Mouse (Mus musculus) neutrophil, adult 5-6 weeks (primary cell): Measurements from ENCODE around the gene Bcl2l15. TPM values are rescaled to one million over a fixed set of nuclear protein-coding genes. Genes with fewer than 3 reads are reported as not detected.

ENCODE experiments used
- ATAC-seq: fragments of 151-379, 151-347 bp; 2 replicates; pipeline ENCODE4 v1.8.0; 2017; ENCODE audit warnings: mild to moderate bottlenecking, moderate TSS enrichment; ENCODE audit not compliant: insufficient number of reproducible peaks, poor library complexity, low FRiP score, severe bottlenecking; ENCODE audit errors: extremely low read depth
- total RNA-seq: library from RNA; stranded (forward); fragments of 200-1000 nt; gene quantifications from 2 replicates; pipeline ENCODE4 v1.2.3, GENCODE M21; 2017

Bcl2l15 gene
- total RNA-seq, 1 experiment from 2014 or later = 1.5 TPM

DNA sequence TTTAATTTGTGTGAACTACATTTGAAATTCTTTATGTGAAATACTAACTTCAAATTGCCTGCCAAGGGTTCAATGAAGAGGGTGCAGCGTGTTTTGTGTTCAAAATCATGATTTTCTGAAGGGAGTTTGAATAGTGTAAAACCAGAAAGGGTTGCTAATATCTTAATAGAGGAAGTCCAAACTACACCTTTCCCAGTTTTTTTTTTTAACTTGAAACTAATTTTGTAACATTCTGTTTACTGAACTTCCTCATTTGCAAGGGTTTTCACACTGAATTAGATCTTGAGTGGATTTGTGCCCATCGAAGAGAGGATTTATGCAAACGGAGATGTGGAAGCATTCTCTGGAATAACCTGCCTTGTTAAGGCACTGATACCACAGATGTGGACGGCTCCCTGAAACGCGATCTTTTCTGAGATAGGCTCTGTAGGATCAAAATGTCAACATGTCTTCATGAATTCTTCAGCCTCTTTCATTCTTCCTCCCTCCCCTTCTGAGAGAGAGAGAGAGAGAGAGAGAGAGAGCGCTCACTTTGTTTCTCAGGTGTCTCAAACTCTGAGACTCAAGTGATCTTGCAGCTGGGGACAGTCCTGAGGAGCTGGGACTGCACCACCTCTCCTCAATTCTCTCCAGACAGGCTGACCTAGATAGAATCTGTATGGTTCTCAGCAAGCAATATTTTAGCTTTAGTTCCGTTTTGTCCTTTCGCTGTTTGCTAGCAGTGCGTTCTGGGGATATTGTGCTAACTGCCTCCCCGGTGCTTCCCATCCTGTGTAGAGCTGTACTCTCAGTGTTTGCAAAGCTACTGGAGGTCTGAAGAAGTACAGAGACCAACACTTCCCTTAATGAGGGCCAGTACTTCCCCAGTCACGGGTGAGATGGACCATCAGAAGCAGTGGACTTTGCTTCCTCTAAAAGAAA is 26.7 kb downstream of the Bcl2l15 start, which contains the start of gene Ptpn22:
Ptpn22 (plus strand) TSS at position 915 of the 921 bp plus-strand sequence.
- ATAC-seq = peak; percentile 71

DNA sequence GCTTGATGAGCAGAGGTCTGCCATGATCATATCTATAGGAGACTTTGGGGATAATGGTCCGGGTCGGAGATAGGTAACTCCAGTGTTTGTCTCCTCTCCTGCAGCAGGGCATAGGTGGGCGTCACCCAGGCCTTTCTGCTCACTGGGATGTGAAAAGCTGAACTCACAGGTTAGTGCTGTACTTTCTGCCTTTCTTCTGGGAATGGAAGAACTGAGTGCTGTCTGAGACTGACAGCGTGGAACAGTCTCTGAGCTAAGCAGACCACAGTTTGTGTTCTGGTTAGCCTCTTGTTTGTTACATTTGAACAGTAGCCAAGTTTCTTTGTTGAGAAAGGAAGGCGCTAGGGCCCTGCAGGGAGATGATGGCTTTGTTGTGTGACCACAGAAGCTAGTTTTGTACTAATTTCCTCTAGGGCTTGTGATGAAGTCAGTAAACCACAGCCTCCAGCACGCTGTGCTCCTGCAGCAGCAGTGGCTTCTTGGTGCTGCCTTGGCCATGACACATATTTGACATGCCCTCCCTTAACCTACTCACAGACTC is 27.5 kb downstream of the Bcl2l15 start:
- peak; percentile 64 for ATAC-seq

DNA sequence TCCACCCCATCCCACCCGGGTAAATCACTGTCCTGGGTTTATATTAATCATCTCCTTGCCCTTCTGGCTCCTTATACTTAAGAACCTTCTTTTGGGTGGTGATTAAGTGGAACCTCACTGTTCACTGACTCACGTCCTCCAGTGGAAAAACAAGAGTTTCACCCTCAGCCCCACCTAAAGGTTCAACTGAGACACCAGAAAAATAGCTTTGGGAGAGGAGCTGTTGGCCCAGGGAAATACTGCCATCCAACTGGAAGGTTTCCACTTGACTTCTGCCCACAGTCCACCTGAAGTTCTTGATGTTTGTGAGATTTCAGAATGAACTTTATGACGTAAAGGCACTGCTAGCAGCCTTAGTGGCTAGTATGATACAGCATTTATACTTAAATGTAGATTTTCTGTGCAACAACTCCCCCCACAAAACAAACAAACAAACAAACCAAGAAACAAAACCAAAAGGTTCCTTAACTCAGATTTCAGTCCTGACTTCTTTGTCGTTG is 30.4 kb downstream of the Bcl2l15 start:
- ATAC-seq = no peak

DNA sequence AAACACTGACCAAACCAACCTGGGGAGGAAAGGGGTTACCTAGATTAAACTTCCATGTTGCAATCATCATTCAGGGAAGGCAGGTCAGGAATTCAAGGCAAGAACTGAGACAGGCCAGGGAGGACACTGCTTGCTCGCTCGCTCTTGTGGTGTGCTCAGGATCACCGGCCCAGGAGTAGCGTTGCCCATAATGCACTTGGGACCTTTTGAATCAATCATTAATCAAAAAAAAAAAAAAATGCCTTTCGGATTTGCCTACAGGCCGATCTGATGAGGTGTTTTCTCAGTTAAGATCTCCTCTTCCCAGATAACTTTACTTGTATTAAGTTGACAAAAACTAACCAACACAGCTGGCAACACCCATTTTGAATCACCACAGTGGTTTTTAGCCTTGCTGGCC is 31.8 kb downstream of the Bcl2l15 start:
- no peak for ATAC-seq

DNA sequence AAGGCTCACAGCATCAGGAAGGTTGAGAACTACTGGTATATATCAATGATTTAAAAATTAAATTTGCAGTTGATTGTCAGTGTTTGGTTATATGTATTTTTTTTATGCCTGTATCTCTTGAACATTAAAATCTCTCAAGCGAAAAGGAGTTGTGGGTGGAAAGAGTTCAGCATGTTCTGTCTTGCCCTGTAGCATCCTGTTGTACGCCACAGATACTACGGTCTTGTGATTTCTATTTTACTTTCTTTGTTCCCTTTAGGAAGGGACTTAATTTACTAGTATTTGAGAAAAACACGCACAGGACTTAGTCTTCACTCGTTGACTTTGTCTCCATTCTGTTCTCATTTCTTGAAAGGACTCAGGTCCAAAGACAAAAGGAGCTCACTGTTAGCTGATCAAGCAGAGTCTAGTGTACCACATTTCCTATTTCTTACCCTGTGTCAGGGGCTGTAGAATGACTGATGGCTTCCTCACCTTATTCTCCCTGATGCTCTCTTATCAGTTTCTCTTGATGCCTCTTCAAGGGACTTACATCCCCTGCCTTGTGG is 35.1 kb downstream of the Bcl2l15 start:
- peak; percentile 37; the same call in 1 of the 2 replicates for ATAC-seq

DNA sequence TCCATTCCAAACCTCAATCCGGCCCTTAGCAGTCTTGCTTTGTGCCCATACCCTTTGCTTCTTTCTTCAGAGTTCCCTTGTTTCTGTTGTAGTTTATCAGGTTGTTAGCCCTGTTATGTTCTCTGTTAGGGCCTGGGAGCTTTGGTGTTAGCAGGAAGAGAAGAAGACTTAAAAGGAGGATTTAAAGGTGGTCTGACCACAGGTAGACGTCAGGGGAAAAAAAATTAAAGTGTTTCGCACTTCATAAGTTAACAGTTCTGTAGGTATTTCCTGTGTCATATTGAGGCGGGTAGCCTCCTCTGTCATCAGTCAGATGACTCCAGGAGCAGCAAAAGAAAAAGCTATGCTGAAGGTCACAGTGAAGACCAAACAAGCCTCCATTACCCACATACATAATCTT is 35.6 kb downstream of the Bcl2l15 start:
- peak; percentile 30; the same call in 1 of the 2 replicates for ATAC-seq

DNA sequence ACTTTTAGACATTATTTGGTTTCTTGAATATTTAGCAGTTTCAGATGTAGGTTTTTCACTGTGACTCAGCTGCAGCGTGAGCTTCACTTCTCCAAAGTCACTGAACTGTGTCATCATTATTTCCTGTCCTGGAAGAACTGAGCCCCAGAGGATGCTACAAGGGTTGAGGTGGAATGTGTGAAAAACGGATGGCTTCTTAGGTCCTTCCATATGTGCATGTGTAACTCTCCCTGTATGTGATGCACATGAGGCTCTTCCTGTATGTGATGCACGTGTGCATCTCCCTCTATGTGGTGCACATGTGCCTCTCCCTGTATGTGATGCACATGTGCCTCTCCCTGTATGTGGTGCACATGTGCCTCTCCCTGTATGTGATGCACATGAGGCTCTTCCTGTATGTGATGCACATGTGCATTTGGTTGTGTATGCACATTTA is 40.3 kb downstream of the Bcl2l15 start:
- ATAC-seq = peak; percentile 75

DNA sequence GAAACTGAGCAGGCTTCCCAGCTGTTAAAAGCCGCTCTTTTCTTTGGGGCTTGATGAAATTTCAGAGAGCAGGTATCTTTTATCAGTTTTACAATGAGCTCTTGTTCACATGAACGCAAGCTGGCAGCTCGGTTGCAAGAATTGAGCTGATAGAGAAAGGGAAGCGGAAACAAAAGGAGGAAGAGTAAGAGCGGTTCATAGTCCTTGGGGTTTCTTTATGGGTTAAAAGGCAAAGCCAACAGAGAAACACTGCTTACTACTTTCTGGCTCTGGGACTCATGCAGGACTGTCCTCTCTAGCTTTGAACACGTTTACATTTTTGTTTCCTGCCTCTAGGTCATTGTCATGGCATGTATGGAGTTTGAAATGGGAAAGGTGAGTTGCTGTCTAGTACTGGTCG is 41.9 kb downstream of the Bcl2l15 start:
- ATAC-seq = no peak

DNA sequence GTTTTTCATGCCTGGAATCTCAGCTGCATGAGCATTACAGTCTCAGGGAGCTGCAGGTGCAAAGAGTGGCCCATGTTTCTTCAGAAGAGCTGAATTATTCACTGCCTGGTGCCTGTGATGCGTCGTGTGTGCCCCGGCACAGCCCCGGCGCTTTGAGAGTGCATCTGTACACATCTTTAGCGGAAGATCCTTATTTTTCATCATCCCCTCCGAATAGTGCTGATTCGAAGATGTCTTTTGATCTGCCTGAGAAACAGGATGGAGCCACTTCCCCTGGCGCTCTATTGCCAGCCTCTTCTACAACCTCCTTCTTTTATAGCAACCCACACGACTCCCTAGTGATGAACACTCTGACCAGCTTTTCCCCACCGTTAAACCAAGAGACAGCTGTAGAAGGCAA is 53.5 kb downstream of the Bcl2l15 start:
- ATAC-seq = no peak

DNA sequence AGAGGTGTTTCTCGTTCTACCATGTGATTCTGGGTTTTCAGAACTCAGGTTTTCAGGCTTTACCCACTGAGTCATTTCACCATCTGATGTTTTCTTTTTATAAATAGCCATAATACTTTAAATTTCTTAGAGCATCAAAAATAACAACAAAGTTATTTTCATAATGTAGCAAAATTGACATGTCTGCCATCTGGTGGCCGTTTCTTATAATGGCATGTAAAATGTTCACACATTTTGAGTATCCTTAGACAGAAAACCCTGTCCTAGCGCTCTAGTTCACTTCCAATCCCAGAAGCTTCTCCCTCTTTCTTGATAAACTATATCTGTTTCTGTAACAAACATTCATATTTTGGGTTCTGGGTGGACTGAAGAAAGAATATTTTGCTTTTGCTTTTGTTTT is 55.2 kb downstream of the Bcl2l15 start:
- peak; percentile 60; the same call in 1 of the 2 replicates for ATAC-seq

DNA sequence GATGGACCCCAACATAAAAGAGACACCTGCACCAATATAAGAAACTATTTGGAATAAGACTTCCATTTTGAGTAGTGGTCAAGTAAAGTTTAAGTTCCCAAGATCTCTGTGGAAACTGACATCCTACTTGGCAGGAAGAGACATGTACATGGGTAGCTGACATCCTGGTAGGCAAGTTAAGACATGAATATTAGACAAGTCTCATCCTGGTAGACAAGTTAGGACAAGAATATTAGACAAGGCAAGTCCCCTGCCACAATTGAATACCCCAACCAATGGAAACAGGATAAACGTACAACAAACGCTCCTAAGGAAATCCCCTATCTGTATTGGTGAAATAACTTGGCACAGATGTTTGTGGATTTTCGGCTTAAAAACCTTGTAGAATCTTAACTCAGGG is 61.0 kb downstream of the Bcl2l15 start:
- ATAC-seq = no peak

Other genes starting within 250 kb of the Bcl2l15 start
- 0.58 and 0.74 TPM in 2 replicates for gene Atg4a-ps, start 186.5 kb upstream of the Bcl2l15 start, total RNA-seq
- 5.9 and 7.0 TPM in 2 replicates for gene Olfml3, start 94.6 kb upstream of the Bcl2l15 start, total RNA-seq
- gene Gm10964, start 93.2 kb upstream of the Bcl2l15 start, total RNA-seq = not detected in 2 replicates
- gene Hipk1, start 41.0 kb upstream of the Bcl2l15 start, total RNA-seq = 231 and 247 TPM in 2 replicates
- gene Dclre1b, start 23.2 kb upstream of the Bcl2l15 start, total RNA-seq = 13.1 and 15.6 TPM in 2 replicates
- gene Ap4b1, start 23.1 kb upstream of the Bcl2l15 start, total RNA-seq = 39.4 and 48.4 TPM in 2 replicates
- gene Gm43064, start 23.0 kb upstream of the Bcl2l15 start, total RNA-seq = not detected in 2 replicates
- gene Ptpn22, start 27.2 kb downstream of the Bcl2l15 start, total RNA-seq = 93.7 and 107 TPM in 2 replicates
- gene Rsbn1, start 81.5 kb downstream of the Bcl2l15 start, total RNA-seq = 51.4 and 52.8 TPM in 2 replicates
- gene Phtf1, start 135.5 kb downstream of the Bcl2l15 start, total RNA-seq = 26.7 and 39.9 TPM in 2 replicates